Mouse (Mus musculus) liver, adult 2 months (tissue): ENCODE measurements at regions not wholly inside any gene's neighbourhood (a gene's known extent, or its start where the extent isn't known, plus 50 kb on each side); places are given as distances from the start of the nearest gene placed in this dataset.
A peak's percentile ranks its signal among the peaks of the same experiment; 100 is the strongest.

ENCODE experiments used
- DNase-seq: peaks from one replicate; pipeline ENCODE4 v3.0.0-alpha.2; 2011; ENCODE audit warnings: low read depth, low spot score; ENCODE audit errors: extremely low read depth
- H3K27ac ChIP-seq: fragments of 200-500 bp; replicated peaks from 2 replicates; pipeline ENCODE4 v1.5.1; 2012; ENCODE audit warnings: low read depth, mild to moderate bottlenecking, control low read depth, inconsistent platforms, low read length; ENCODE audit not compliant: insufficient read depth
- H3K27me3 ChIP-seq: fragments of 200-500 bp; 2 replicates; pipeline ENCODE4 v1.6.1; 2012; ENCODE audit warnings: mild to moderate bottlenecking, moderate library complexity, low read length, inconsistent platforms; ENCODE audit not compliant: control insufficient read depth, insufficient read depth
- H3K36me3 ChIP-seq: fragments of 200-500 bp; 2 replicates; pipeline ENCODE4 v1.6.1; 2012; ENCODE audit warnings: low read length, inconsistent platforms; ENCODE audit not compliant: control insufficient read depth, insufficient read depth
- H3K4me1 ChIP-seq: fragments of 200-500 bp; 2 replicates; pipeline ENCODE4 v1.6.1; 2011; ENCODE audit warnings: low read length; ENCODE audit not compliant: control insufficient read depth, insufficient read depth
- H3K4me3 ChIP-seq: fragments of 200-500 bp; 2 replicates; pipeline ENCODE4 v1.5.1; 2011; ENCODE audit warnings: low read depth, mild to moderate bottlenecking, control low read depth, low read length, moderate library complexity; ENCODE audit not compliant: insufficient read depth
- H3K79me2 ChIP-seq: fragments of 200-500 bp; 2 replicates; pipeline ENCODE4 v1.6.1; 2012; ENCODE audit warnings: inconsistent platforms, mild to moderate bottlenecking, low read length, moderate library complexity; ENCODE audit not compliant: control insufficient read depth, insufficient read depth
- H3K9ac ChIP-seq: fragments of 200-500 bp; 2 replicates; pipeline ENCODE4 v1.6.1; 2012; ENCODE audit warnings: low read depth, mild to moderate bottlenecking, control low read depth, inconsistent platforms, low read length
- CTCF ChIP-seq: fragments of 200-500 bp; IDR thresholded peaks from 2 replicates; pipeline ENCODE4 v1.5.1; 2011; ENCODE audit warnings: low read depth, low read length, control low read depth
- POLR2A ChIP-seq: fragments of 200-500 bp; IDR thresholded peaks from 2 replicates; pipeline ENCODE4 v1.6.1; 2011; ENCODE audit warnings: low read length, control low read depth; ENCODE audit not compliant: insufficient read depth; ENCODE audit errors: extremely low read depth
- WGBS: fragments of 180-500 bp; shearing (Covaris S2); methylation state at CpG from one replicate; pipeline ENCODE4 v1.1.7; 2018; 5-methylcytosine and 5-hydroxymethylcytosine counted together

DNA sequence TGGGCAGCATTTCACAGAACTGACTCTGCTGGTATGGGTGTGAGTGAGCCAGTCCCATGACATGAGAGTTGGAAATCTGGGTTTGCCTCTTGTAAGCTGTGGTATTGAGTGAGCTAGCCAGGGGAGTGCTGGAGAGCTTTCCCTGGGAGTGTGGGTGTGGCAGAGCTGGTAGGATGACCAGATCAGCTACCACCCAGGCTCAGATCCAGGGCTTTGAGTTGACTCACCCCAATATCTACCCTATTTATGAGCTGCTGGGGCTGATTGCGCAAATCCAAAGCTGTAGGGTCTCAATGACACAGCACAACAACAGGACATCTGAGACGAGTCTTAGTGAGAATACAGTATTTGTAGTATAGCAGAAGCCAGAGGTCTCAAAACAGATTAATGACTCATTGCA lies 245.7 kb upstream of the Klf12 start:
- 79% methylated on average over 2 of the region's 2 CpGs for WGBS
- DNase-seq, result no peak
- Histone ChIP-seq H3K36me3 (no peaks in the 10 kb centered on the region), H3K27me3 (no peaks in the 10 kb centered on the region), H3K27ac (no peak overlapping the region), H3K79me2 (no peaks in the 10 kb centered on the region), H3K4me1 (no peaks in the 10 kb centered on the region), H3K9ac (no peak overlapping the region), H3K4me3 (no peak overlapping the region)
- TF ChIP-seq POLR2A, result no peak
- no peak for TF ChIP-seq CTCF

DNA sequence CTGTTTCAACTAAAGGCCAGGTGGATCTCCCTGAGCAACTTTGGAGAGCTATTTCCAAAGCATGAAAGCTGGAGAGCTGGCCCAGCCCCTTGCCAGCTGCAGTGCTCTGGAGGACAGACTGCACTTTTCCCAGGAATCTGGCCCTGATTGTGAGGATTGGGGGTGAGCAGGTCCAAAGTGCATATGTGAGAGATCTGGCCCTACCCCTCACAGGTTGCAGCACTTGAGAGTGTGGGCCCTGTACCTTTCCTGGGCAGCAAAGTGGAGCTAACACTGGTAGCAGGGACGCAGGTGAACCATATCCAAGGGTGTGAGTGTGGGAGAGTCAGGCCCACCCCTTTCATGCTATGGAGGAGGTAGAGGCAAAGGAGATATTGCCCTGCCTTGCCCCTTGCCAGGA lies 245.3 kb upstream of the Klf12 start:
- 83% methylated on average over 1 of the region's 1 CpGs for WGBS
- Histone ChIP-seq H3K36me3 (no peaks in the 10 kb centered on the region), H3K4me1 (no peaks in the 10 kb centered on the region), H3K79me2 (no peaks in the 10 kb centered on the region), H3K27me3 (no peaks in the 10 kb centered on the region), H3K9ac (no peak overlapping the region), H3K27ac (no peak overlapping the region), H3K4me3 (no peak overlapping the region)
- TF ChIP-seq POLR2A, result no peak
- no peak for TF ChIP-seq CTCF
- DNase-seq, result no peak

DNA sequence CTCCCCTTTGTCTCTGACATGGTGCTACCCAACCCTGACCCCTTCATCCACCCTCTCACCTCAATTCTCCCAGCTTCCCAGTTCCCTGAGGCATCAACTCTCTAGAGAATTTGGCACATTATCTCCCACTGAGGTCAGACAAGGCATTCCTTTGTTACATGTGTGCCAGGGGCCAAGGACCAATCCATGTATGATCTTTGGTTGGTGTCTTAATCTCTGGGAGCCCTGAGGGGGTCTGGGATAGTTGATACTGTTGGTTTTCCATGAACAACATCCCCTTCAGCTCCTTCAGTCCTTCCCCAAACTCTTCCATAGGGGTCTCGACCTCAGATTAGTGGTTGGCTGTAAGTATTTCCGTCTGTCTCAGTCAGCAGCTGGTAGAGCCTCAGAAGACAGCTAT lies 224.9 kb upstream of the Klf12 start:
- H3K27me3 ChIP-seq, result no peaks in the 10 kb centered on the region
- no peaks in the 10 kb centered on the region for H3K4me1 ChIP-seq
- no peak for TF ChIP-seq CTCF
- no peak for TF ChIP-seq POLR2A
- no peaks in the 10 kb centered on the region for H3K36me3 ChIP-seq
- no peaks in the 10 kb centered on the region for H3K79me2 ChIP-seq
- no peak overlapping the region for H3K27ac ChIP-seq
- 96% methylated on average over 2 of the region's 2 CpGs for WGBS
- H3K4me3 ChIP-seq, result no peak overlapping the region
- H3K9ac ChIP-seq, result no peak overlapping the region
- no peak for DNase-seq

DNA sequence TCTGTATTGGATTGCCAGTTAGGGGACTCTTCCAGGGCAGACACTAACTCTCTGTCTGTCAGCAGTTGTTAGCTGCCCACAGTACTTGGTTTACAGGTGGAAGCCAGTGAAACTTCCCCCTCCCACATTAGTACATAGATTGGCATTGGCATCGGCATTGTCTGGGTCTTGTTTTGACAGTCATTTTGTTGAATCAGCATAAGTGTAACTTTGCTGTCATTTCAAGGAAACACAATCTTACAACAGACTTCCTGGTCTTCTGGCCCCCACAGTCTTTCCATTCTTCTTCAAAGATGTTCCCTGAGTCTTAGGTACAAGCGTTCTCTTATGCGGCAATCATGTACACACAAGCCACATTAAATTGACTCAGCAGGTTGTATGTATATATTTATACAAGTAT lies 223.6 kb upstream of the Klf12 start:
- no peak for TF ChIP-seq POLR2A
- TF ChIP-seq CTCF, result no peak
- H3K27me3 ChIP-seq, result no peaks in the 10 kb centered on the region
- H3K79me2 ChIP-seq, result no peaks in the 10 kb centered on the region
- no peak overlapping the region for H3K4me3 ChIP-seq
- H3K4me1 ChIP-seq, result no peaks in the 10 kb centered on the region
- no peak overlapping the region for H3K27ac ChIP-seq
- H3K36me3 ChIP-seq, result no peaks in the 10 kb centered on the region
- no peak for DNase-seq
- no peak overlapping the region for H3K9ac ChIP-seq
- 85% methylated on average over 3 of the region's 3 CpGs for WGBS

DNA sequence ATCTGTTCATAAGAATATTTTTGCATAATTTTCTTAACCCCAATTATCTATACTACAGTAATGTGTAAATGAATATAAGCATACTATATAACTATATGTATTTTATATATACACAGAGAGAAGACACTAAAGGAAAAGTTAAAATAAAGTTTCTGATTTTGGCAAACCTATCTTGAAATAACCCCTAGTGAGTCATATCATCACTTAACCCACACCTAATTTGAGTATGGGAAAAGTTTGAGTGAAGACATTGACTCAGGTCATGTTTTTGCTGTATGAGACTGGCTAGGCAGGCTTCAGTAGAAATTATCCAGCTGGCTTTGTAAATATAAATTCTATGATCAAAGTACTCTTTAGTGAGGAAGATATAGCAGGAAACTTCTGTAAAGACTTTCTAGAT lies 223.1 kb upstream of the Klf12 start:
- no peak overlapping the region for H3K27ac ChIP-seq
- no peaks in the 10 kb centered on the region for H3K27me3 ChIP-seq
- H3K4me1 ChIP-seq, result no peaks in the 10 kb centered on the region
- no peaks in the 10 kb centered on the region for H3K36me3 ChIP-seq
- no peak overlapping the region for H3K9ac ChIP-seq
- no peak overlapping the region for H3K4me3 ChIP-seq
- TF ChIP-seq POLR2A (no peak), CTCF (no peak)
- DNase-seq, result no peak
- H3K79me2 ChIP-seq, result no peaks in the 10 kb centered on the region

DNA sequence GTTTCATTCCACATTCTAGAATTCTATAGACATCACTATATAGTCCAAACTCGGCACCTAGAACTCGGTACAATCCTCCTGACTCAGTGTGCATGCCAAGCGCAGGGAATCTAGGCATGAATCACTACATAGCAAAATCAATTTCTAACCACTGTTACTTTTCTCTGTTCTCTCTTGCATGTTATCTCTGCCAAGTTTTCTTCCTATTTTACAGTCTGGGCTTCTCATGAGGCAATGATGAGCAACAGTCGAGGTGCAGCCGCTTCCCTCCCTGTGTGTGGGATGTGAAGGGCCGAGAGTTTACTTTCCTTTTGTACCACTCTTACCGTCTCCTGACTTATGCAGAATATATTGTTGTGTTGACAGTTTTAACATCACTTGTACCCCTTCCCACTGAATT lies 204.4 kb upstream of the Klf12 start:
- no peak overlapping the region for H3K27ac ChIP-seq
- H3K27me3 ChIP-seq, result no peaks in the 10 kb centered on the region
- H3K9ac ChIP-seq, result no peak overlapping the region
- DNase-seq, result no peak
- 97% methylated on average over 7 of the region's 7 CpGs for WGBS
- H3K4me3 ChIP-seq, result no peak overlapping the region
- no peak for TF ChIP-seq POLR2A
- no peak for TF ChIP-seq CTCF
- no peaks in the 10 kb centered on the region for H3K36me3 ChIP-seq
- H3K79me2 ChIP-seq, result no peaks in the 10 kb centered on the region
- H3K4me1 ChIP-seq, result no peaks in the 10 kb centered on the region

DNA sequence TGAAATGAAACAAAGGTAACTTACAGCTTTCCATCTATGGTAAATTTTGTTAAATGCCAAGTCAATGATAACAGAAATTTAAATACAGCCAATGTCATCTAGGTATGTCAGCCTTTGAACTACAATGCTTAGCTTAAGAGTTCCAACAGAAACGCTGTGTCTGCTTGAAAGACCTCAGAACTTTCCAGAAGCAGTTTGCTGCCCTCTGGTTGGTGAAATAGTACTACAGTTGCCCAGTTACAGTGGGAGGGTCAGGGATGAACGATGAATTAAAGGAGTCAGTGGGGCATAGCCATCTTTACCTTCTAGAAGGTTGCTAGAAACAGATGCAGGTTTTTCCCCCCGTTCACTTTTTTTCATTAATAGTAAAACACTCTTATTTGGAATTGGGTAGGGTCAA lies 201.0 kb upstream of the Klf12 start:
- no peaks in the 10 kb centered on the region for H3K4me1 ChIP-seq
- no peak overlapping the region for H3K4me3 ChIP-seq
- TF ChIP-seq POLR2A, result no peak
- TF ChIP-seq CTCF, result no peak
- H3K79me2 ChIP-seq, result no peaks in the 10 kb centered on the region
- peak; percentile 42 for DNase-seq
- H3K27ac ChIP-seq, result no peak overlapping the region
- H3K36me3 ChIP-seq, result no peaks in the 10 kb centered on the region
- WGBS, result 67% methylated on average over 3 of the region's 3 CpGs
- no peak overlapping the region for H3K9ac ChIP-seq
- no peaks in the 10 kb centered on the region for H3K27me3 ChIP-seq
